Mouse (Mus musculus): ENCODE data around the gene Cep164. TPM values are rescaled to one million over a fixed set of nuclear protein-coding genes. Genes with fewer than 3 reads are reported as not detected.

Cep164 gene
- polyA plus RNA-seq, 1 experiment from 2014 or later, result 20.6 TPM

GRCm38 (mm10) chr9:45768421-45768820, 60.1 kb downstream of the Cep164 start:
- no peaks in the 10 kb centered on the region for H3K4me1 ChIP-seq (replicated peaks; ENCODE audit: insufficient read depth, low read length)
- TF ChIP-seq CTCF (IDR thresholded peaks at IDR 0.05; ENCODE audit: low read depth), result no peak
- no peaks in the 10 kb centered on the region for H3K9me3 ChIP-seq (replicated peaks; ENCODE audit: low read length)
- no peak overlapping the region for H3K4me3 ChIP-seq (replicated peaks; ENCODE audit: low read depth, low read length)
- H3K4me2 ChIP-seq (ENCODE audit: low read length), result no peak overlapping the region
- H3K36me3 ChIP-seq (ENCODE audit: insufficient read depth, low read length), result peaks cover 24% of the 10 kb centered on the region
- no peak overlapping the region for H3K9ac ChIP-seq (ENCODE audit: low read depth, low read length)
- 74% methylated on average over 18 of the region's 18 CpGs for WGBS
- no peaks in the 10 kb centered on the region for H3K27me3 ChIP-seq (ENCODE audit: insufficient read depth, low read length)
- H3K27ac ChIP-seq, result no peak overlapping the region
- peak; percentile 23 for DNase-seq (ENCODE audit: low spot score)
- ATAC-seq (replicated peaks; ENCODE audit: low FRiP score, low read depth), result no peak

DNA sequence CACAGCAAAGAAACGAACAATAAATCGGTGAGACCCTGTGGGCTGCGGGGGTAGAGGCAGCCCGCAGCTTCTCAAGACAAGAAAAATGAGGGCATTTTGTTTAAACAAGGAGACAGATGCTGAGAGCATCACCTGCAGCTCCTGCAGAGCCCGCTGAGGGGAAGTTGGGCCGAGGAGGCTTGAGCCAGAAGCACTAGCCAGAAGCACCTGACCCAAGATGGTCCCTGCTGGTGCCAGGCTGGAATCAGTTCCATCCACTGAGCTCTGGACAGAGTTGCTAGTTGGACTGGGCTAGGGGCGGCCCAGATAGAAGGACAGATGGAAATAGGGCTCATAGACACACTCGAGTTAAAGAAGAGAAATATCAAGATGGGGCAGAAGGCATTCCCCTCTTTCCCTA, 61.3 kb downstream of the Cep164 start:
- ATAC-seq (replicated peaks; ENCODE audit: low FRiP score, low read depth), result no peak
- no peak for DNase-seq (ENCODE audit: low spot score)
- Histone ChIP-seq H3K9ac (ENCODE audit: low read depth, low read length) (no peak overlapping the region), H3K9me3 (replicated peaks; ENCODE audit: low read length) (no peaks in the 10 kb centered on the region), H3K4me2 (ENCODE audit: low read length) (no peak overlapping the region), H3K4me3 (replicated peaks; ENCODE audit: low read depth, low read length) (no peak overlapping the region), H3K36me3 (ENCODE audit: insufficient read depth, low read length) (peaks cover 23% of the 10 kb centered on the region), H3K27me3 (ENCODE audit: insufficient read depth, low read length) (no peaks in the 10 kb centered on the region), H3K27ac (no peak overlapping the region), H3K4me1 (replicated peaks; ENCODE audit: insufficient read depth, low read length) (no peaks in the 10 kb centered on the region)
- WGBS, result 78% methylated on average over 8 of the region's 8 CpGs
- TF ChIP-seq CTCF (IDR thresholded peaks at IDR 0.05; ENCODE audit: low read depth), result no peak

DNA sequence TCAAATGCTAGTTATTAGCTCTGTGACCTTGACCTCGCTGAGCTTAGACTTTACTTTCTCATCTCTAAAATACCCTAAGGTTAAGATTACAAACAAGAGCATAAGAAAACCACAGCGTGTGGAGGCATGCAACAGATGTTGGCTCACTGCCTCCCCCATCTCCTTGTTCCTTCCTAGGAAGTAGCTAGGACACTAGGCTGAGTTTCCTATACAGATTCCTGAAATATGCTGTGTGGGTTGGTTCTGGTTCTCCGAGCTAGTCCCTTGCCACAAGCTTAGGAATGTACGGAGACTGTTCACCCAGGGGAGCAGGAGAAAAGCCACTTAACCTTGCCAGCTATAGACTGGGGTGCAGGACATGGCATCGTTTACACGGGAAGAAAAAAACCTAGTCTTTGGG, 62.3 kb downstream of the Cep164 start:
- H3K4me3 ChIP-seq (replicated peaks; ENCODE audit: low read depth, low read length), result no peak overlapping the region
- no peaks in the 10 kb centered on the region for H3K9me3 ChIP-seq (replicated peaks; ENCODE audit: low read length)
- H3K36me3 ChIP-seq (ENCODE audit: insufficient read depth, low read length), result peaks cover 14% of the 10 kb centered on the region
- ATAC-seq (replicated peaks; ENCODE audit: low FRiP score, low read depth) (no peak), DNase-seq (ENCODE audit: low spot score) (no peak)
- H3K27me3 ChIP-seq (ENCODE audit: insufficient read depth, low read length), result no peaks in the 10 kb centered on the region
- H3K4me1 ChIP-seq (replicated peaks; ENCODE audit: insufficient read depth, low read length), result no peaks in the 10 kb centered on the region
- 62% methylated on average over 6 of the region's 6 CpGs for WGBS
- no peak overlapping the region for H3K27ac ChIP-seq
- no peak for TF ChIP-seq CTCF (IDR thresholded peaks at IDR 0.05; ENCODE audit: low read depth)
- no peak overlapping the region for H3K4me2 ChIP-seq (ENCODE audit: low read length)
- H3K9ac ChIP-seq (ENCODE audit: low read depth, low read length), result no peak overlapping the region

- H3K9me3 ChIP-seq (replicated peaks; ENCODE audit: low read length), result no peaks in the 10 kb centered on the region
- DNase-seq (ENCODE audit: low spot score), result peak; percentile 69
- H3K9ac ChIP-seq (ENCODE audit: low read depth, low read length), result no peak overlapping the region
- H3K4me2 ChIP-seq (ENCODE audit: low read length), result no peak overlapping the region
- H3K27me3 ChIP-seq (ENCODE audit: insufficient read depth, low read length), result no peaks in the 10 kb centered on the region; the same call in 1 of the 2 replicates
- no peak overlapping the region for H3K27ac ChIP-seq
- TF ChIP-seq CTCF (IDR thresholded peaks at IDR 0.05; ENCODE audit: low read depth), result peak; percentile 91
- ATAC-seq (replicated peaks; ENCODE audit: low FRiP score, low read depth), result no peak
- no peak overlapping the region for H3K4me3 ChIP-seq (replicated peaks; ENCODE audit: low read depth, low read length)
- no peaks in the 10 kb centered on the region for H3K36me3 ChIP-seq (ENCODE audit: insufficient read depth, low read length)
- H3K4me1 ChIP-seq (replicated peaks; ENCODE audit: insufficient read depth, low read length), result no peaks in the 10 kb centered on the region
- 43% methylated on average over 8 of the region's 8 CpGs for WGBS
Measured at GRCm38 (mm10) chr9:45754452-45755091, 73.9 kb downstream of the Cep164 start.

- Histone ChIP-seq H3K4me1 (replicated peaks; ENCODE audit: insufficient read depth, low read length) (no peaks in the 10 kb centered on the region), H3K9me3 (replicated peaks; ENCODE audit: low read length) (no peaks in the 10 kb centered on the region), H3K27ac (no peak overlapping the region), H3K27me3 (ENCODE audit: insufficient read depth, low read length) (no peaks in the 10 kb centered on the region; the same call in 1 of the 2 replicates), H3K4me2 (ENCODE audit: low read length) (no peak overlapping the region), H3K9ac (ENCODE audit: low read depth, low read length) (no peak overlapping the region), H3K36me3 (ENCODE audit: insufficient read depth, low read length) (no peaks in the 10 kb centered on the region), H3K4me3 (replicated peaks; ENCODE audit: low read depth, low read length) (no peak overlapping the region)
- ATAC-seq (replicated peaks; ENCODE audit: low FRiP score, low read depth) (no peak), DNase-seq (ENCODE audit: low spot score) (no peak)
- 88% methylated on average over 4 of the region's 4 CpGs for WGBS
- no peak for TF ChIP-seq CTCF (IDR thresholded peaks at IDR 0.05; ENCODE audit: low read depth)
Measured at GRCm38 (mm10) chr9:45749917-45750316, 78.6 kb downstream of the Cep164 start.

GRCm38 (mm10) chr9:45745451-45745850, 83.0 kb downstream of the Cep164 start:
- DNase-seq (ENCODE audit: low spot score) (peak; percentile 21), ATAC-seq (replicated peaks; ENCODE audit: low FRiP score, low read depth) (no peak)
- TF ChIP-seq CTCF (IDR thresholded peaks at IDR 0.05; ENCODE audit: low read depth), result no peak
- Histone ChIP-seq H3K4me3 (replicated peaks; ENCODE audit: low read depth, low read length) (no peak overlapping the region), H3K9ac (ENCODE audit: low read depth, low read length) (no peak overlapping the region), H3K4me1 (replicated peaks; ENCODE audit: insufficient read depth, low read length) (no peaks in the 10 kb centered on the region), H3K9me3 (replicated peaks; ENCODE audit: low read length) (no peaks in the 10 kb centered on the region), H3K27me3 (ENCODE audit: insufficient read depth, low read length) (no peaks in the 10 kb centered on the region), H3K27ac (no peak overlapping the region), H3K36me3 (ENCODE audit: insufficient read depth, low read length) (no peaks in the 10 kb centered on the region), H3K4me2 (ENCODE audit: low read length) (no peak overlapping the region)
- 26% methylated on average over 7 of the region's 7 CpGs for WGBS

- Histone ChIP-seq H3K4me2 (ENCODE audit: low read length) (no peak overlapping the region), H3K9me3 (replicated peaks; ENCODE audit: low read length) (no peaks in the 10 kb centered on the region), H3K27ac (no peak overlapping the region), H3K36me3 (ENCODE audit: insufficient read depth, low read length) (no peaks in the 10 kb centered on the region), H3K4me1 (replicated peaks; ENCODE audit: insufficient read depth, low read length) (no peaks in the 10 kb centered on the region), H3K27me3 (ENCODE audit: insufficient read depth, low read length) (no peaks in the 10 kb centered on the region), H3K4me3 (replicated peaks; ENCODE audit: low read depth, low read length) (no peak overlapping the region), H3K9ac (ENCODE audit: low read depth, low read length) (no peak overlapping the region)
- peak; percentile 64 for TF ChIP-seq CTCF (IDR thresholded peaks at IDR 0.05; ENCODE audit: low read depth)
- DNase-seq (ENCODE audit: low spot score) (peak; percentile 51), ATAC-seq (replicated peaks; ENCODE audit: low FRiP score, low read depth) (no peak)
- 48% methylated on average over 2 of the region's 2 CpGs for WGBS
Measured at GRCm38 (mm10) chr9:45740584-45740980, 87.9 kb downstream of the Cep164 start.

All from kidney, postnatal 0 days (tissue).